Mouse (Mus musculus): ENCODE measurements around the gene Sh3tc1. TPM values are rescaled to one million over a fixed set of nuclear protein-coding genes. Genes with fewer than 3 reads are reported as not detected.
A peak's percentile ranks its signal among the peaks of the same experiment; 100 is the strongest.

Gene Sh3tc1
- total and polyA plus RNA-seq, 2 experiments from 2014 or later = 9.4 to 11.4 TPM

DNA sequence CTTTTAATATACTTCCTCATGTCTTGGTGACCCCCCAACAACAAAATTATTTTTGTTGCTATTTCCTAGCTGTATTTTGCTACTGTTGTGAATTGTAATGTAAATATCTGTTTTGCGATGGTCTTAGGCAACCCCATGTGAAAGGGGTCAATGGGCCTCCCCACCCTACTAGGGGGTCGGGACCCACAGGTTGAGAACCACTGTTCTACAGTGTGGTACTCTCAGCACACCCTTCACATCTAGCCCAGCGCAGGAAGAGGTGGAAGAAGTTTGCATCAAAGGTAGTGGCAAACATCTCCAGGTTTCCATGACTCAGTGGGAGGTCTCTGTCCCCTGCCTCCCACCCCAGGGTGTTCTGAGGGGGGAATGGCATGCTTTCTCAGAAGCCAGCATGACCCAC lies 34.4 kb downstream of the Sh3tc1 start:
- Histone ChIP-seq H3K4me3 (ENCODE audit: low read depth, low read length) (no peak overlapping the region), H3K27me3 (ENCODE audit: control insufficient read depth, insufficient read depth, low read length) (no peaks in the 10 kb centered on the region), H3K36me3 (replicated peaks; ENCODE audit: control insufficient read depth, insufficient read depth, low read length) (no peaks in the 10 kb centered on the region; the same call in 1 of the 2 replicates), H3K9ac (replicated peaks; ENCODE audit: low read depth, low read length) (no peak overlapping the region), H3K9me3 (replicated peaks; ENCODE audit: control insufficient read depth, low read length) (no peaks in the 10 kb centered on the region), H3K27ac (ENCODE audit: low read depth) (no peak overlapping the region), H3K4me1 (ENCODE audit: control insufficient read depth, insufficient read depth) (no peaks in the 10 kb centered on the region), H3K4me2 (ENCODE audit: low read depth, low read length) (no peak overlapping the region)
- TF ChIP-seq EP300 (IDR thresholded peaks at IDR 0.05; ENCODE audit: low read depth) = no peak
- TF ChIP-seq CTCF (IDR thresholded peaks at IDR 0.05; ENCODE audit: low read depth) = no peak
- WGBS = 78% methylated on average over 3 of the region's 3 CpGs
- DNase-seq (ENCODE audit: low spot score) (no peak), ATAC-seq (ENCODE audit: insufficient read depth, low read depth) (no peak)

DNA sequence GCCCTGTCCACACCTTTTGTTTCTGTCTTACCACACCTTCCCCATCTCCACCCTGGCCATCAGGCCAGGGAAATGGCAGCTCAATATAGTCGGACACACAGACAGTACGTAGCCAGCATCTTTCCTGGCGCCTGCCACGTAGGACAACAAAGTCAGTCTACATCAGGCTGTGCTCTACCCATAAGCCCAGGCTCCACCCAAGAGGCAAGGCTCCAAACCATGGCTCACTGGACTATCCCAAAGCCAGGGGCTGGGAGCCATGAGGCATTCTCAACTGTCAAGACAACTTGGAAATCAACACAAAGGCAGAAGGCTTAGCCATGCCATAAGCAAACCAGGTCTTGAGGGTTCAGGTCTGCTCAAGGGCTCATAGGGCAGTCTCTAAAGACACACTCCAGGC lies 36.0 kb downstream of the Sh3tc1 start:
- ATAC-seq (ENCODE audit: insufficient read depth, low read depth) (no peak), DNase-seq (ENCODE audit: low spot score) (no peak)
- H3K9me3 ChIP-seq (replicated peaks; ENCODE audit: control insufficient read depth, low read length) = no peaks in the 10 kb centered on the region

DNA sequence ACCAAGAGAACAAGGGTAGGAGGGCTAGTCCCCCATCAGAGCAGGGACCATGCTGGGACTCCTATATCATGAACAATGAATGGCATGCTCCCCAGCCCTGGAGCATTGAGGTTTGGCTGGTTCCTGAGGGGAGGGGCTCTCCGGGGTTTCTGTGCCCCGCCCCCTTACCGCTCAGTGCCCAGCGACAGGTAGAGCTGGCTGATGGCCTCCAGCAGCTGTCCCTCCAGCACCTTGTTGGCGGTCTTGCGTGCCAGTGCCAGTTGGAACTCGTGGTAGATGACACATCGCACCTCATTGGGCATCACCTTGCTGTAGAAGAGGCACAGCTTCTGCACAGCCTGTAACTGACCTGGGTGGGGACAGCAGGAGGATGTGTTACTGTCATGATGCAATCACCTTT lies 36.6 kb downstream of the Sh3tc1 start:
- H3K27ac ChIP-seq (ENCODE audit: low read depth) = no peak overlapping the region
- peaks cover 13% of the 10 kb centered on the region for H3K36me3 ChIP-seq (replicated peaks; ENCODE audit: control insufficient read depth, insufficient read depth, low read length)
- ATAC-seq (ENCODE audit: insufficient read depth, low read depth) (no peak), DNase-seq (ENCODE audit: low spot score) (no peak)
- no peaks in the 10 kb centered on the region for H3K4me1 ChIP-seq (ENCODE audit: control insufficient read depth, insufficient read depth)
- H3K9me3 ChIP-seq (replicated peaks; ENCODE audit: control insufficient read depth, low read length) = no peaks in the 10 kb centered on the region
- no peak overlapping the region for H3K4me2 ChIP-seq (ENCODE audit: low read depth, low read length)
- WGBS = 77% methylated on average over 8 of the region's 8 CpGs
- no peak overlapping the region for H3K4me3 ChIP-seq (ENCODE audit: low read depth, low read length)
- TF ChIP-seq CTCF (IDR thresholded peaks at IDR 0.05; ENCODE audit: low read depth) = no peak
- TF ChIP-seq EP300 (IDR thresholded peaks at IDR 0.05; ENCODE audit: low read depth) = no peak
- no peak overlapping the region for H3K9ac ChIP-seq (replicated peaks; ENCODE audit: low read depth, low read length)
- H3K27me3 ChIP-seq (ENCODE audit: control insufficient read depth, insufficient read depth, low read length) = no peaks in the 10 kb centered on the region

More for the DNA sequence above, 36.0 kb downstream of the Sh3tc1 start:
- WGBS = 78% methylated on average over 4 of the region's 4 CpGs
- H3K4me2 ChIP-seq (ENCODE audit: low read depth, low read length) = no peak overlapping the region
- TF ChIP-seq EP300 (IDR thresholded peaks at IDR 0.05; ENCODE audit: low read depth) = no peak
- no peak for TF ChIP-seq CTCF (IDR thresholded peaks at IDR 0.05; ENCODE audit: low read depth)
- no peaks in the 10 kb centered on the region for H3K4me1 ChIP-seq (ENCODE audit: control insufficient read depth, insufficient read depth)
- no peak overlapping the region for H3K4me3 ChIP-seq (ENCODE audit: low read depth, low read length)
- H3K27me3 ChIP-seq (ENCODE audit: control insufficient read depth, insufficient read depth, low read length) = no peaks in the 10 kb centered on the region
- no peak overlapping the region for H3K27ac ChIP-seq (ENCODE audit: low read depth)
- no peak overlapping the region for H3K9ac ChIP-seq (replicated peaks; ENCODE audit: low read depth, low read length)
- H3K36me3 ChIP-seq (replicated peaks; ENCODE audit: control insufficient read depth, insufficient read depth, low read length) = peaks cover 13% of the 10 kb centered on the region

DNA sequence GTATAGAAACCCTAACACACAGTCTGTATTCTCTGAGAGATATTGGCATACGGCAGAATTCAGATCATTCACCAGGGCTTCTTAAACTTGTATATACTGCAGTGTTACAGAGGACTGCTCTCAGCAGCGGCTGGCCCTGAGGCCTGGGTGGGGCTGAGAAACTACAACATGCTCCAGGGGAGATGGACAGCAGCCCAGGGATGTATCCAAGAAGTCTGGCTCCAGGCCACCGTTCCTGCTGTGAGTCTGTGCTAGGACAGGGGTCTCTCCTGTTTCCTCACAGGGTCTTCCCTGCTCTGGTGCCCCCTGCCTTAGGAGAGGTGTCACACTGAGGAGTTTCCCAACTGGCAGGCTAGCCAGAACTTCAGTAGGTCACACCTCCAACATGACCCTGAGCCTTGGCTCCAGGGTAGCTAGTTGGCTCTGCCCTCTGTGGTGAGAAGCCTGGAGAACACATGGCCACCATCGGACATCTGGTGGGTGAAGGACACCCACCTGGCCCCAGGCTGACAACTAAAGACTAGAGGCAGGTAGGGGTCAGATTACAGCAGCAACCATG lies 37.1 kb downstream of the Sh3tc1 start:
- WGBS = 73% methylated on average over 4 of the region's 4 CpGs
- Histone ChIP-seq H3K4me3 (ENCODE audit: low read depth, low read length) (no peak overlapping the region), H3K36me3 (replicated peaks; ENCODE audit: control insufficient read depth, insufficient read depth, low read length) (peaks cover 13% of the 10 kb centered on the region), H3K27ac (ENCODE audit: low read depth) (no peak overlapping the region), H3K9ac (replicated peaks; ENCODE audit: low read depth, low read length) (no peak overlapping the region), H3K4me2 (ENCODE audit: low read depth, low read length) (no peak overlapping the region), H3K27me3 (ENCODE audit: control insufficient read depth, insufficient read depth, low read length) (no peaks in the 10 kb centered on the region), H3K4me1 (ENCODE audit: control insufficient read depth, insufficient read depth) (no peaks in the 10 kb centered on the region), H3K9me3 (replicated peaks; ENCODE audit: control insufficient read depth, low read length) (no peaks in the 10 kb centered on the region)
- DNase-seq (ENCODE audit: low spot score) (no peak), ATAC-seq (ENCODE audit: insufficient read depth, low read depth) (no peak)
- no peak for TF ChIP-seq CTCF (IDR thresholded peaks at IDR 0.05; ENCODE audit: low read depth)
- TF ChIP-seq EP300 (IDR thresholded peaks at IDR 0.05; ENCODE audit: low read depth) = no peak

DNA sequence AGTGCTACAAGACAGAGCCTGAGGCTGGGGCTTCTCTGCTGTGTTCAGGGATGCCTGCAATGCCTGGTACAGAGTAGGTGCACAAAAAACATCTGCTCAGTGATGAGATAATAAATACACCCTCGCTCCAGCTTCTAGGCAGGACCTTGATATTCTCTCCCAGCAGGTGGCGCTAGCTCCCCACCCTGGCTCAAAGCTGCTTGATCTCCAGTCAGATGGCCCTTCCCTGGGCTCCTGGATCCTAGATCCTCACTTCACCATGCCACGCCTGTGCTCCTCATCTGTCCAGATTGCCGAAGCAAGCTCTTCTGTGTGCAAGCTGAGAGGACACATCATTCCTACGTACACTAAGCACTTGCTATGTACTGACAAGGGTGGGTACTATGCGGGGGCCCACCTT lies 38.7 kb downstream of the Sh3tc1 start:
- Histone ChIP-seq H3K4me1 (ENCODE audit: control insufficient read depth, insufficient read depth) (no peaks in the 10 kb centered on the region), H3K9me3 (replicated peaks; ENCODE audit: control insufficient read depth, low read length) (no peaks in the 10 kb centered on the region), H3K27me3 (ENCODE audit: control insufficient read depth, insufficient read depth, low read length) (no peaks in the 10 kb centered on the region), H3K4me2 (ENCODE audit: low read depth, low read length) (no peak overlapping the region), H3K9ac (replicated peaks; ENCODE audit: low read depth, low read length) (no peak overlapping the region), H3K4me3 (ENCODE audit: low read depth, low read length) (no peak overlapping the region), H3K27ac (ENCODE audit: low read depth) (no peak overlapping the region), H3K36me3 (replicated peaks; ENCODE audit: control insufficient read depth, insufficient read depth, low read length) (peaks cover 13% of the 10 kb centered on the region; the same call in 1 of the 2 replicates)
- WGBS = 45% methylated on average over 6 of the region's 6 CpGs
- no peak for TF ChIP-seq EP300 (IDR thresholded peaks at IDR 0.05; ENCODE audit: low read depth)
- TF ChIP-seq CTCF (IDR thresholded peaks at IDR 0.05; ENCODE audit: low read depth) = peak; percentile 88
- DNase-seq (ENCODE audit: low spot score) (peak; percentile 52), ATAC-seq (ENCODE audit: insufficient read depth, low read depth) (no peak)

DNA sequence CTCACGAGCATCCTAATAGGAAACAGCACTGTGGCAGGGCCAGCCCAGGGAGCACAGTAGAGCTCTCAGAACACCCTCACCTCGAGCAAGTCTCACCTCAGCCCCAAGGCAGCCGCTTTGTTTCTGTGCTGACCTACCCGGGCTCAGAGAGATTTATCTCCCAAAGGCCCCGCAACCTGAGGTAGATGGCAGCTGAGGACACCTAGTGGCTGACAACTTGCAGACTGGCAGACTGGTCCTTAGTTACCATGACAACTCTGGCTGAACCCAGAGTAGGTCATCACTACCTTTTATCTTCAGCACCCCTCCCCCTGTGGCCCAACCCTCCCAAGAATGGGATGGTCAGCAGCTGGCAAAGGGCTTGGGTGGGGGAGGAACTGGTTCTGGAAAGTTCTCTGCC lies 44.0 kb downstream of the Sh3tc1 start:
- DNase-seq (ENCODE audit: low spot score) (no peak), ATAC-seq (ENCODE audit: insufficient read depth, low read depth) (no peak)
- H3K27me3 ChIP-seq (ENCODE audit: control insufficient read depth, insufficient read depth, low read length) = no peaks in the 10 kb centered on the region
- H3K4me2 ChIP-seq (ENCODE audit: low read depth, low read length) = no peak overlapping the region
- 43% methylated on average over 5 of the region's 5 CpGs for WGBS
- H3K9ac ChIP-seq (replicated peaks; ENCODE audit: low read depth, low read length) = no peak overlapping the region
- peaks cover 11% of the 10 kb centered on the region for H3K4me1 ChIP-seq (ENCODE audit: control insufficient read depth, insufficient read depth)
- H3K27ac ChIP-seq (ENCODE audit: low read depth) = no peak overlapping the region
- no peak overlapping the region for H3K4me3 ChIP-seq (ENCODE audit: low read depth, low read length)
- peaks cover 13% of the 10 kb centered on the region; the same call in 1 of the 2 replicates for H3K36me3 ChIP-seq (replicated peaks; ENCODE audit: control insufficient read depth, insufficient read depth, low read length)
- H3K9me3 ChIP-seq (replicated peaks; ENCODE audit: control insufficient read depth, low read length) = no peaks in the 10 kb centered on the region
- TF ChIP-seq CTCF (IDR thresholded peaks at IDR 0.05; ENCODE audit: low read depth) (peak; percentile 39), EP300 (IDR thresholded peaks at IDR 0.05; ENCODE audit: low read depth) (no peak)

Measured in heart, postnatal 0 days (tissue).